Mouse (Mus musculus) MEL (cell line): ENCODE results near the gene Jmy.

Source experiments
- CTCF ChIP-seq, 3 experiments: IDR thresholded peaks in 2 of 3; conservative IDR thresholded peaks in 1 of 3; 2 replicates each; pipeline ENCODE4 v1.5.1; 2011 to 2012; ENCODE audit warnings: low read length in 3 of 3, low read depth in 2 of 3, mild to moderate bottlenecking in 2 of 3, improper control_type of control experiment in 1 of 3, inconsistent platforms in 1 of 3, mixed read lengths in 1 of 3, moderate library complexity in 1 of 3; ENCODE audit not compliant: control insufficient read depth in 1 of 3, insufficient read depth in 1 of 3, poor library complexity in 1 of 3, severe bottlenecking in 1 of 3
- E2F4 ChIP-seq: IDR thresholded peaks from 2 replicates; pipeline ENCODE4 v1.6.1; 2011; ENCODE audit warnings: low read depth, low read length, improper control_type of control experiment, borderline replicate concordance
- ETS1 ChIP-seq: IDR thresholded peaks from 2 replicates; pipeline ENCODE4 v1.6.1; 2012; ENCODE audit warnings: low read depth, mild to moderate bottlenecking, inconsistent platforms, low read length, improper control_type of control experiment, moderate library complexity
- GABPA ChIP-seq: IDR thresholded peaks from 2 replicates; pipeline ENCODE4 v1.6.1; 2012; ENCODE audit warnings: low read depth, mild to moderate bottlenecking, inconsistent platforms, low read length, improper control_type of control experiment, moderate library complexity
- GATA1 ChIP-seq: IDR thresholded peaks from 2 replicates; pipeline ENCODE4 v1.6.1; 2011; ENCODE audit warnings: low read depth, low read length, improper control_type of control experiment
- NELFE ChIP-seq: IDR thresholded peaks from 2 replicates; pipeline ENCODE4 v1.6.1; 2011; ENCODE audit warnings: low read depth, low read length, improper control_type of control experiment
- POLR2A ChIP-seq, 2 experiments: IDR thresholded peaks; 2 replicates each; pipeline ENCODE4 v1.6.1; 2011 to 2012; ENCODE audit warnings: low read length in 2 of 2, mild to moderate bottlenecking in 2 of 2, control low read depth in 1 of 2, improper control_type of control experiment in 1 of 2, low read depth in 1 of 2, moderate library complexity in 1 of 2; ENCODE audit not compliant: control insufficient read depth in 1 of 2, insufficient read depth in 1 of 2, poor library complexity in 1 of 2
- SMC3 ChIP-seq: IDR thresholded peaks from 2 replicates; pipeline ENCODE4 v1.6.1; 2011; ENCODE audit warnings: low read depth, low read length, improper control_type of control experiment
- TBP ChIP-seq: IDR thresholded peaks from 2 replicates; pipeline ENCODE4 v1.8.0; 2011; ENCODE audit warnings: low read depth, low read length, improper control_type of control experiment
- USF1 ChIP-seq: IDR thresholded peaks from 2 replicates; pipeline ENCODE4 v1.6.1; 2014; ENCODE audit warnings: low read depth, mild to moderate bottlenecking, inconsistent platforms, low read length, improper control_type of control experiment, moderate library complexity
- ZC3H11A ChIP-seq: IDR thresholded peaks from 2 replicates; pipeline ENCODE4 v1.6.1; 2012; ENCODE audit warnings: low read depth, mild to moderate bottlenecking, inconsistent platforms, low read length, improper control_type of control experiment
- ZMIZ1 ChIP-seq: IDR thresholded peaks from 2 replicates; pipeline ENCODE4 v1.6.1; 2012; ENCODE audit warnings: low read depth, mild to moderate bottlenecking, inconsistent platforms, low read length, improper control_type of control experiment, moderate library complexity

GRCm38 (mm10) chr13:93419779-93420178, 79.8 kb downstream of the Jmy start:
- TF ChIP-seq CTCF (IDR thresholded peaks at IDR 0.05 in 2 of 3, conservative IDR thresholded peaks at IDR 0.05 in 1 of 3; ENCODE audit: control insufficient read depth in 1 of 3, insufficient read depth in 1 of 3, low read depth in 2 of 3, low read length in 3 of 3, poor library complexity in 1 of 3, severe bottlenecking in 1 of 3) (no peak), POLR2A (IDR thresholded peaks at IDR 0.05; ENCODE audit: control insufficient read depth in 1 of 2, insufficient read depth in 1 of 2, low read depth in 1 of 2, low read length in 2 of 2, poor library complexity in 1 of 2) (no peak), SMC3 (no peak), GATA1 (no peak), ETS1 (no peak), ZMIZ1 (no peak), NELFE (no peak), USF1 (no peak), ZC3H11A (no peak), TBP (no peak), E2F4 (no peak), GABPA (no peak)
